Mouse (Mus musculus) stomach, postnatal 0 days (tissue): ENCODE results near the gene Wwox. TPM values are rescaled to one million over a fixed set of nuclear protein-coding genes. Genes with fewer than 3 reads are reported as not detected.

Experiments used
- ATAC-seq: fragments of 200-750 bp; cut with Nextera tagmentation; 2 replicates; pipeline ENCODE4 v1.8.0; 2017; ENCODE audit not compliant: low FRiP score, low TSS enrichment
- DNase-seq: peaks from one replicate; pipeline ENCODE4 v3.0.0-alpha.2; 2016; ENCODE audit warnings: low spot score
- H3K27ac ChIP-seq: fragments of 300-500 bp; sonication (generic); replicated peaks from 2 replicates; pipeline ENCODE4 v1.5.1; 2014; ENCODE audit warnings: mild to moderate bottlenecking, control low read depth
- H3K27me3 ChIP-seq: fragments of 300-500 bp; sonication (generic); 2 replicates; pipeline ENCODE4 v1.6.1; 2014; ENCODE audit warnings: low read length; ENCODE audit not compliant: control insufficient read depth, insufficient read depth
- H3K36me3 ChIP-seq: fragments of 300-500 bp; sonication (generic); 2 replicates; pipeline ENCODE4 v1.6.1; 2014; ENCODE audit warnings: low read length, mixed read lengths; ENCODE audit not compliant: control insufficient read depth, insufficient read depth
- H3K4me1 ChIP-seq: fragments of 300-500 bp; sonication (generic); replicated peaks from 2 replicates; pipeline ENCODE4 v1.6.1; 2014; ENCODE audit warnings: antibody characterized with exemption; ENCODE audit not compliant: control insufficient read depth, insufficient read depth
- H3K4me2 ChIP-seq: fragments of 300-500 bp; sonication (generic); replicated peaks from 2 replicates; pipeline ENCODE4 v1.6.1; 2014; ENCODE audit warnings: low read depth, mild to moderate bottlenecking, control low read depth, moderate library complexity
- H3K4me3 ChIP-seq: fragments of 300-500 bp; sonication (generic); 2 replicates; pipeline ENCODE4 v1.5.1; 2014; ENCODE audit warnings: low read depth, low read length, control low read depth
- H3K9ac ChIP-seq: fragments of 300-500 bp; sonication (generic); 2 replicates; pipeline ENCODE4 v1.6.1; 2014; ENCODE audit warnings: mild to moderate bottlenecking, low read length, control low read depth, mixed read lengths
- H3K9me3 ChIP-seq: fragments of 300-500 bp; sonication (generic); 2 replicates; pipeline ENCODE4 v1.6.1; 2016; ENCODE audit warnings: low read length; ENCODE audit not compliant: control insufficient read depth
- CTCF ChIP-seq: IDR thresholded peaks from 2 replicates; pipeline ENCODE4 v1.5.1; 2016; ENCODE audit warnings: antibody characterized with exemption, low read depth, mild to moderate bottlenecking, moderate library complexity
- EP300 ChIP-seq: optimal IDR thresholded peaks from 2 replicates; pipeline ENCODE3; 2016; ENCODE audit warnings: antibody characterized with exemption
- WGBS: fragments of 180-500 bp; shearing (Covaris S2); extraction: QIAGEN DNeasy Blood & Tissue Kit; methylation state at CpG from one replicate; pipeline ENCODE4 v1.1.7; 2014; 5-methylcytosine and 5-hydroxymethylcytosine counted together
- polyA plus RNA-seq: library from polyadenylated mRNA; unstranded; fragments of >200 nt; fragmentation: Nextera tagmentation; extraction: Ambion mirVana; gene quantifications from 2 replicates; pipeline ENCODE4 v1.2.1, GENCODE M21; 2015

Gene Wwox
- polyA plus RNA-seq, 1 experiment from 2014 or later: 9.2 TPM

DNA sequence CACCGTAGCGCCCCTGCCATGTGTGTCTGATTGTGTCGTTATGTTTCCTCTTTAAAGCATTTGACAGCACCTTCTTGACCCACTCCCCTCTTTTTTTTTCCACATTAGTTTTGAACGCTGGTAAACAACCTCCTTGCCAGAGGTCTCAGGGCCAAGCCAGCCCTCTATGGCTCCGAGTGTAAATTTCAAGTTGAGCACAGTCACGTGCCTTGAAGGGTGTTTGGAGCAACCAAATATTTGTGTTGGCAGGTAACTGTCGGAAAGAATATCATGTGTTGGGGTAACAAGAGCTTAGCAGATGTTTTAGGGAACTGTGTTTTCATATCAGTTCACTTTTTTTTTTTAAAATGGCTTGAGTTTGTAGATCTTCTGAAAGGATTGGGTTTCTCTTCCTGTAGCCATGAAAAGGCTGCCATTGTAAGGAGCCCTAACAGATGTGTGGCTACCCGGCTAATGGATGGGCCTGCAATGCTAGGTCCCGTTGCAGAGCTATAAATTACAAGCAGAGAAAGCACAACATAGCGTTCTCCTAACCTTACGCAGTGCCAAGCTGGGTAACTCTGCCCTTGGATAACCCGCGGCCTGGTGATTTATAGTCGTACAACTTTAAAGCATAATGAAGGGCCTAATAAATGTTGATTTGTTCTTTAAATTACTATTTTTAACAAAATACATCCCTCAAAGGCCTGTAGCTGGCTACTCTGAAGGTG lies 277.2 kb downstream of the Wwox start:
- TF ChIP-seq CTCF: no peak
- Histone ChIP-seq H3K9ac (no peak overlapping the region), H3K27me3 (no peaks in the 10 kb centered on the region), H3K4me1 (no peaks in the 10 kb centered on the region), H3K36me3 (no peaks in the 10 kb centered on the region), H3K4me3 (no peak overlapping the region), H3K27ac (no peak overlapping the region), H3K9me3 (no peaks in the 10 kb centered on the region), H3K4me2 (no peak overlapping the region)
- DNase-seq (no peak), ATAC-seq (no peak)
- WGBS: 57% methylated on average over 14 of the region's 14 CpGs

- WGBS: 81% methylated on average over 4 of the region's 4 CpGs
- no peak overlapping the region for H3K4me3 ChIP-seq
These were observed 279.4 kb downstream of the Wwox start for GRCm38 (mm10) chr8:114718821-114719220.

DNA sequence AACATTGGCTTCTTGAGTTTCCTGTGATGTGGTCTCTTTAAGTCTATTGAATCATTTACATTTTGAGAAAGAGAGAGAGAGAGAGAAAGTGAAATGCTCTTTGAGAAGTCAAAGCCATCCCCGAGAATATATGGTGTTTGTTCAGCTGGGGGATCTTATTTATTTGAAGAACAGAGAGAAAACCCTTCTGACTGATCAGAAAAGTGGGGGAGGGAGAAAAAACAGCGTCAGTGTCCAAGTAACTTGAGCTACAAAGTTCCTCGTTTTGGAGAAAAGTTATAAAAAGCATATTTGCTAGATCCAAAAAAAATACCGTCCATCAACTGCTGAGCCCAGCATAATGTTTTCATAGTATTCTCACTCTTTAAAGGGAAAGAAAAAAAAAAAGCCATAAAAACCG lies 283.2 kb downstream of the Wwox start:
- no peak for DNase-seq
- ATAC-seq: no peak
- 25% methylated on average over 5 of the region's 5 CpGs for WGBS
- no peak overlapping the region for H3K27ac ChIP-seq
- H3K4me2 ChIP-seq: no peak overlapping the region
- no peak overlapping the region for H3K9ac ChIP-seq
- H3K4me3 ChIP-seq: no peak overlapping the region
- no peaks in the 10 kb centered on the region for H3K4me1 ChIP-seq
- no peaks in the 10 kb centered on the region for H3K27me3 ChIP-seq
- no peaks in the 10 kb centered on the region for H3K9me3 ChIP-seq
- no peak for TF ChIP-seq CTCF
- H3K36me3 ChIP-seq: no peaks in the 10 kb centered on the region

More at GRCm38 (mm10) chr8:114718821-114719220, 279.4 kb downstream of the Wwox start:
- Histone ChIP-seq H3K36me3 (no peaks in the 10 kb centered on the region), H3K27me3 (no peaks in the 10 kb centered on the region), H3K9me3 (no peaks in the 10 kb centered on the region), H3K4me1 (no peaks in the 10 kb centered on the region), H3K27ac (no peak overlapping the region), H3K4me2 (no peak overlapping the region), H3K9ac (no peak overlapping the region)
- ATAC-seq (no peak), DNase-seq (no peak)
- TF ChIP-seq CTCF (no peak), EP300 (no peak)

- Histone ChIP-seq H3K9me3 (no peaks in the 10 kb centered on the region), H3K27ac (no peak overlapping the region), H3K36me3 (no peaks in the 10 kb centered on the region), H3K27me3 (no peaks in the 10 kb centered on the region), H3K9ac (no peak overlapping the region), H3K4me3 (no peak overlapping the region), H3K4me2 (no peak overlapping the region), H3K4me1 (no peaks in the 10 kb centered on the region)
- WGBS: 64% methylated on average over 17 of the region's 17 CpGs
- DNase-seq: no peak
- ATAC-seq: no peak
- TF ChIP-seq CTCF (no peak), EP300 (no peak)
These were observed 292.0 kb downstream of the Wwox start for GRCm38 (mm10) chr8:114731260-114732140.

- 72% methylated on average over 12 of the region's 12 CpGs for WGBS
- H3K4me2 ChIP-seq: no peak overlapping the region
- H3K36me3 ChIP-seq: no peaks in the 10 kb centered on the region
- H3K9ac ChIP-seq: no peak overlapping the region
- no peaks in the 10 kb centered on the region for H3K4me1 ChIP-seq
- no peak overlapping the region for H3K4me3 ChIP-seq
- DNase-seq (no peak), ATAC-seq (no peak)
- no peaks in the 10 kb centered on the region for H3K27me3 ChIP-seq
- H3K27ac ChIP-seq: no peak overlapping the region
- TF ChIP-seq CTCF (no peak), EP300 (no peak)
- H3K9me3 ChIP-seq: peaks cover 4% of the 10 kb centered on the region; the same call in 1 of the 2 replicates
These were observed 303.9 kb downstream of the Wwox start for GRCm38 (mm10) chr8:114743185-114743915.
